Mouse (Mus musculus): Measurements from ENCODE around the gene Vkorc1l1. TPM values are rescaled to one million over a fixed set of nuclear protein-coding genes. Genes with fewer than 3 reads are reported as not detected.

Vkorc1l1 gene
- polyA plus RNA-seq, 1 experiment from 2014 or later, result 39.2 TPM

DNA sequence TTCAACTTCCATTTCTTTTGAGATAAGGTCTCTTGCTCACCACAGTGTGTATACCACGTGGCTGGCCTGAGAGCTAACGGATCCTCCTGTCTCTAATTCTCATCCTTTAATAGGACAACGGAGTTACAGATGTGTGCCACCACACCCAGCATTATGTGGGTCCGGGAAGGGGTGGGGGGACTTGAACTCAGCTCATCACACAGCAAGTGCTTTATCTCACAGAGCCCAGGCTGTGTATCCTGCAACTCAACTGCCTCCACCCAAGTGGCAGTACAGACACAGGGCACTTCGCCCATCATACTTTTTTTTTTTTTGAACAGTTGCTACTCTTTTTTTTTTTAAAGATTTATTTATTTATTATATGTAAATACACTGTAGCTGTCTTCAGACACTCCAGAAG is 50.1 kb downstream of the Vkorc1l1 start:
- Histone ChIP-seq H3K4me3 (no peak overlapping the region), H3K9ac (no peak overlapping the region), H3K27me3 (replicated peaks) (no peaks in the 10 kb centered on the region), H3K27ac (no peak overlapping the region), H3K4me2 (replicated peaks) (no peak overlapping the region), H3K9me3 (no peaks in the 10 kb centered on the region), H3K4me1 (0 out of 2 replicates have a peak, but pooled peaks cover 5% of the 10 kb centered on the region), H3K36me3 (peaks cover 5% of the 10 kb centered on the region; the same call in 1 of the 2 replicates)
- ATAC-seq (ENCODE audit: low FRiP score, low read depth), result no peak
- WGBS, result 97% methylated on average over 5 of the region's 5 CpGs

DNA sequence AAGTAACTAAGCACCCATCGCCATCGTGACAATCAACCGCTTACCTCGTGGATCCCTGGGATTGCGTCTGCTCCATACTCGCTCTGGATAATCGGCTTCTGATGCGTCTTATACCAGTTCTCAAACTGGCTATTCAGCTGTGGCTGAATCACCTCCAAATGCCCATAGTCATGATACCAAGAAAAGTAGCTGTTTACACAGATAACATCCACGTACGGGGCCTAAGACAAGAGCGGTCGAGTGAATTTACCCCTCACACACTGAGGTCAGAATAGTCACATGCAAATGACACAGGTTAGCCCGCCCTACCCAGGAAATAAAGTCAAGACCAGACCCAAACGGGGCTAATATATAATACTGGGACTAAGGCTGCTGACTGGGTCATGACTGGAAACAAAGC is 51.6 kb downstream of the Vkorc1l1 start:
- 94% methylated on average over 14 of the region's 14 CpGs for WGBS
- 0 out of 2 replicates have a peak, but pooled peaks cover 5% of the 10 kb centered on the region for H3K4me1 ChIP-seq
- no peaks in the 10 kb centered on the region for H3K27me3 ChIP-seq (replicated peaks)
- H3K4me2 ChIP-seq (replicated peaks), result no peak overlapping the region
- H3K27ac ChIP-seq, result no peak overlapping the region
- no peaks in the 10 kb centered on the region for H3K9me3 ChIP-seq
- no peak for ATAC-seq (ENCODE audit: low FRiP score, low read depth)
- no peak overlapping the region for H3K9ac ChIP-seq
- H3K4me3 ChIP-seq, result no peak overlapping the region
- no peaks in the 10 kb centered on the region; the same call in 1 of the 2 replicates for H3K36me3 ChIP-seq

DNA sequence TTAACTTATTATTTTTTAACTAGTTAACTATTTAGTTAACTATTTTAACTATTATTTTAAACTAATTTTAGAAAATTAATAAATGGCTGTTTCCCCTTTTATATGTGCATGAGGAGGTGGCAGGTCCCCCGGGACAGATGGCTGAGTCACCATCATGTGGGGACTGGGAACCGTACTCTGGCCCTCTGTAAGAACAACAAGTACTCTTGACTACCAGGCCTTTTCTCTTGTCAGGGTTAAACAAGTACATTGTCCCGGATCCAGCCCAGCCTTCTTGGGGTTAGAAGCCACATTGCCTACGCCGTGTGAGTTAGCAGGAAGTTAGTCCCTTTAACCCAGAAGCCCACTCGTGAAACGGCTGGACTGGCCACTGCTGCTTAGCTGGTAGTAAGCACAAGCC is 53.2 kb downstream of the Vkorc1l1 start:
- Histone ChIP-seq H3K9me3 (no peaks in the 10 kb centered on the region), H3K4me3 (no peak overlapping the region), H3K36me3 (no peaks in the 10 kb centered on the region), H3K27ac (no peak overlapping the region), H3K4me1 (no peaks in the 10 kb centered on the region), H3K27me3 (replicated peaks) (no peaks in the 10 kb centered on the region), H3K4me2 (replicated peaks) (no peak overlapping the region), H3K9ac (no peak overlapping the region)
- 90% methylated on average over 7 of the region's 7 CpGs for WGBS
- ATAC-seq (ENCODE audit: low FRiP score, low read depth), result no peak

DNA sequence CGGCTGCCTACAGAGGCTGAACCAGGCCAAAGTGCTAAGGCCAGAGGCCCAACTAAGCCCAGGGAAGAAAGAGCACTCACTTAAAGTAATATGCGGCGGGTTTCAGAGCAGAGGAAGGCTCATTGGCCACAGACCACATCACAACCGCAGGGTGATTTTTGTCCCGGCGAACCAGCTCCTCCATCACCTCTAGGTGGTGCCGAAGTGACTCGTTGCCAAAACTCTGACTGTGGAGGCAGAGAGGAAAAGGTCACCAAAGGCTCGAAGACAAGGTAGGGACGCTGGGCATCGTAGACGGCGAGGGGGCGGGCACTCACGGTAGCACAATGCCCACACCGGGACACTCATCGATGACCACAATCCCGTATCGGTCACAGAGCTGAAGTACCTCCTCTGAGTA is 55.9 kb downstream of the Vkorc1l1 start:
- no peaks in the 10 kb centered on the region for H3K27me3 ChIP-seq (replicated peaks)
- H3K4me1 ChIP-seq, result peaks cover 4% of the 10 kb centered on the region; the same call in 1 of the 2 replicates
- no peaks in the 10 kb centered on the region for H3K9me3 ChIP-seq
- no peak overlapping the region for H3K27ac ChIP-seq
- no peak overlapping the region for H3K9ac ChIP-seq
- no peak overlapping the region for H3K4me2 ChIP-seq (replicated peaks)
- WGBS, result 72% methylated on average over 19 of the region's 19 CpGs
- H3K4me3 ChIP-seq, result no peak overlapping the region
- ATAC-seq (ENCODE audit: low FRiP score, low read depth), result no peak
- H3K36me3 ChIP-seq, result no peaks in the 10 kb centered on the region

DNA sequence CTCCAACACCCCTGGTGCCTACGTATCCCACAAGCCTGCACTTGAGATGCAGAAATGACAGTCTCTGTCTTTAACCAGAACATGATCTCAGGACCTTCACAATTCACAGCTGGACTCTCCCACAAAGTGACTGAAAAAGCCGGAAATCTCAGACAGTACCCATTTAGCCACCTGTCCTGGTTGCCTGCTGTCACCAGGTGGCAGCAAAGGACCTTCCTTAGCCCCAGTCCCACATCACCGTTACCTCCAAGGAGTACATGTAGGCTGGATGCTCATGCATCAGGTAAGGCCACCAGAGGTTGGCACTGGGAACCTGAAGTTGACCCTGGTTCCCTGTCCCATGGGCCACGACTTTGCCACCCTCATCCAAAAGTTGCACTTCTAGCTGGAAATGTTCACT is 57.3 kb downstream of the Vkorc1l1 start:
- Histone ChIP-seq H3K27me3 (replicated peaks) (no peaks in the 10 kb centered on the region), H3K4me1 (peaks cover 10% of the 10 kb centered on the region; the same call in 1 of the 2 replicates), H3K27ac (no peak overlapping the region), H3K36me3 (no peaks in the 10 kb centered on the region), H3K9ac (no peak overlapping the region), H3K9me3 (no peaks in the 10 kb centered on the region), H3K4me3 (no peak overlapping the region), H3K4me2 (replicated peaks) (no peak overlapping the region)
- no peak for ATAC-seq (ENCODE audit: low FRiP score, low read depth)
- 40% methylated on average over 4 of the region's 4 CpGs for WGBS

DNA sequence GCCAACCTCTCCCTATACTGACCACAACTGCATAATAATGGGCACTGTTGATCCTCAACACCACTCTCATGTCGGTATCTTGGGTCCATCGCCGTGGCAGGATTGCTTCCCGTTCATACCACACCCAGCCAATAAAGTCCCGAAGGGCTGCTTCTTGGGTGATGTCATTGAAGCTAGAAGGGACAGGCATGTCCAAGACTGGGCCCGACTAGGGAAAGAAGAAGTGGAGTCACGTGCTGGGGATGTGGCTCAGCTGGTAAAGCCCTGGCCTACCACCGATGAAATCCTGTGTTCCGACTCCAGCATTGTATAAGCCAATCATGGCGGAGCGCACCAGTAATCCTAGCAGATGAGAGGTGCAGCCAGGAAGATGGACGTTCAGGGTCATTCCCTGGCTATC is 59.0 kb downstream of the Vkorc1l1 start:
- 92% methylated on average over 12 of the region's 12 CpGs for WGBS
- no peak overlapping the region for H3K4me3 ChIP-seq

DNA sequence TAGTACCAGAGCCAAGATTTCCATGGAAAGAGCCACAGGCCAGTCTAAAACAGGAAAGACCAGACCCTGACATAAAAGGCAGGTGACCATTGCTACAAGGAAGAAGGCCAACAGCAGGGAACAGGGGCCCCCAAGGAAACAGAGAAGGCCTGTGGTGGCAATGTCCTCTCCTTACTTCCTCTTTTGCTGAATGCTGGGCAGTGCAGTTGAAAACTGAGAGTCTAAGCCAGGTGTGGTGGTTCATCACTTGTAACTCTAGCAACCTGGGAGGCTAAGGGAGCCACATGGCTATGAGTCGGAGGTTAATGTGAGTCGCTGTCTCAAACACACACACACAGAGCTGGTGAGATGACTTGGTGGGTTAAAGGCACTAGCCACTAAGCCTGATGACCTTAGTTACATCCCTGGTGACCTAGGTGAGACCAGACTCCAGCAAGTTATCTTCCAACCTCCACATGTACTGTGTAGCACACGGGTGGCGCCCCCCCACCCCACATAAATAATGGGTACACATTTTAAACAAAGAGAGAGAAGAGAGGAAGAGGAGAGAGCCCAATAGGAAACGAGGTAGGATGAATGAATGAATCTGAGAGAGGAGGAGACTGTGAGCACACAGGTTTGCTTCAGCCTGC is 59.7 kb downstream of the Vkorc1l1 start:
- Histone ChIP-seq H3K27me3 (replicated peaks) (no peaks in the 10 kb centered on the region), H3K9me3 (0 out of 2 replicates have a peak, but pooled peaks cover 11% of the 10 kb centered on the region), H3K9ac (no peak overlapping the region), H3K4me1 (peaks cover 10% of the 10 kb centered on the region; the same call in 1 of the 2 replicates), H3K4me2 (replicated peaks) (peak overlapping the region; percentile 77), H3K4me3 (no peak overlapping the region), H3K36me3 (no peaks in the 10 kb centered on the region), H3K27ac (no peak overlapping the region)
- ATAC-seq (ENCODE audit: low FRiP score, low read depth), result no peak
- 75% methylated on average over 5 of the region's 5 CpGs for WGBS

More for the DNA sequence above, 59.0 kb downstream of the Vkorc1l1 start:
- Histone ChIP-seq H3K27me3 (replicated peaks) (no peaks in the 10 kb centered on the region), H3K36me3 (no peaks in the 10 kb centered on the region), H3K4me2 (replicated peaks) (no peak overlapping the region), H3K9ac (no peak overlapping the region), H3K9me3 (0 out of 2 replicates have a peak, but pooled peaks cover 11% of the 10 kb centered on the region), H3K27ac (no peak overlapping the region), H3K4me1 (peaks cover 10% of the 10 kb centered on the region; the same call in 1 of the 2 replicates)
- ATAC-seq (ENCODE audit: low FRiP score, low read depth), result no peak

DNA sequence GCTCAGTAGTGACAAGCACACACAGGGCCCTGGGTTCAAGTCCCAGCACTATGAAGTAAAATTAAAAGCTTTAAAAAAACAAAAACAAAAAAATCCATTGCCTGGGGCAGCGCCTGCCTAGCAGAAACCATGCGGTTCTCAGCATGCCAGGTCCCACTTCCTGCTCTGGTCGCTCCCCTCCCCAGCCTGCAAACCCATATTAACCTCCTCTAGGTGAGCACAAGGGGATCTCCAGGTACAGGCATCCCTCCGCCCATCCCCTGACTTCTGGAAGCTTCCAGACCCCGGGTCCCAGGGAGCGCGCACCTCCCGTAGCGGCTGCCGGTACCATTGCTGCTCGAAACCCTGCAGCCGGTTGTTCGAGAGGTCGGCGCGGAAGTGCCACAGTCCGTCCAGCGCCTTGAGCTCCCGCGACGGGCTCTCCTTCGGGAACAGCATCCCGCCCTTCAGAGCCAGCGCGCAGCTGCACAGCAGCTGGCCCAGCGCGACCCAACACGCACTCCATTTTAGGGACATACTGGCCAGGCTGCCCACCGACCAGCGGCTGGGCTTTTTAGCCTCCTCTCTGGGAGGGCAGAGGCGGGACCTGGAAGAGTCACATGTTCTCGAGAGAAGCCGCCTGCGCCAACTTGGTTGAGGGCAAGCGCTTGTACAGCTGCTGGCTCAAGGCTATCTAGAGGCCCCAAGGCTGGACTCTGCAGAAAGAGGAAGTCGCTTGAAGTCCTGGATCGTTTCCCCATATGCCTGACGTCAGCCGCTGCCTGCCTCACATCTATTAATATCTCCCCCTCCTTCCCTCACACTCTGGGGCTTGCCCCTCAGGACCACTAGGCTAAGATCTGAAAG is 60.8 kb downstream of the Vkorc1l1 start, which contains the start of gene Gusb:
Gene Gusb (minus strand): TSS at position 749 of the 846 bp plus-strand sequence.
- WGBS, result 2% methylated on average over 39 of the region's 39 CpGs
- ATAC-seq (ENCODE audit: low FRiP score, low read depth), result peak; percentile 86

DNA sequence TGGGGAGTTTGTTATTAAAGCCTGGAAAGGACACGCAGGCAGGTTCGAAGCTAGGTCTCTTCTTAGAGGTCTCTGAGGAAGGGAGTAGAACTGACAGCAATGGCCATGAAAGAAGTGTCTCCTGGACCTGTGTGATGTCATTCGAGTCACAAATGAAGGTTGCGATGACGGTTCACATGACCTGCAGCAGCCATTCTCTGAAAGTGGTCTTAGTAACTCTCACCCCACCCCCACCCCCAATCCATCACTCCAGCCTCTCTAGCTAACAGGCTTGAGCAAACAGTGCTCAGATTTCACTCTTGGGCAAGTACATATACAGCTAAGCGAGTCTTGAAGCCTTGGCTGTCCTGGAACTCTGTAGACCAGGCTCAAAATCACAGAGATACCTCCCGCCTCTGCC is 61.5 kb downstream of the Vkorc1l1 start:
- H3K4me3 ChIP-seq, result no peak overlapping the region
- H3K4me1 ChIP-seq, result peaks cover 10% of the 10 kb centered on the region; the same call in 1 of the 2 replicates
- H3K4me2 ChIP-seq (replicated peaks), result peak overlapping the region; percentile 77
- H3K27ac ChIP-seq, result no peak overlapping the region
- H3K9me3 ChIP-seq, result 0 out of 2 replicates have a peak, but pooled peaks cover 11% of the 10 kb centered on the region
- H3K27me3 ChIP-seq (replicated peaks), result no peaks in the 10 kb centered on the region
- WGBS, result 58% methylated on average over 7 of the region's 7 CpGs
- H3K36me3 ChIP-seq, result no peaks in the 10 kb centered on the region
- H3K9ac ChIP-seq, result no peak overlapping the region
- no peak; the same call in 1 of the 2 replicates for ATAC-seq (ENCODE audit: low FRiP score, low read depth)

More for the DNA sequence above, 60.8 kb downstream of the Vkorc1l1 start, which contains the start of gene Gusb:
- H3K4me2 ChIP-seq (replicated peaks), result peak within 1 kb of the TSS; percentile 77
- peak within 1 kb of the TSS; percentile 56 for H3K4me3 ChIP-seq
- no peaks in the 10 kb centered on the region for H3K27me3 ChIP-seq (replicated peaks)
- no peaks in the 10 kb centered on the region for H3K36me3 ChIP-seq
- no peak within 1 kb of the TSS for H3K27ac ChIP-seq
- 0 out of 2 replicates have a peak, but pooled peaks cover 11% of the 10 kb centered on the region for H3K9me3 ChIP-seq
- peak within 1 kb of the TSS; percentile 60 for H3K9ac ChIP-seq
- peaks cover 10% of the 10 kb centered on the region; the same call in 1 of the 2 replicates for H3K4me1 ChIP-seq

DNA sequence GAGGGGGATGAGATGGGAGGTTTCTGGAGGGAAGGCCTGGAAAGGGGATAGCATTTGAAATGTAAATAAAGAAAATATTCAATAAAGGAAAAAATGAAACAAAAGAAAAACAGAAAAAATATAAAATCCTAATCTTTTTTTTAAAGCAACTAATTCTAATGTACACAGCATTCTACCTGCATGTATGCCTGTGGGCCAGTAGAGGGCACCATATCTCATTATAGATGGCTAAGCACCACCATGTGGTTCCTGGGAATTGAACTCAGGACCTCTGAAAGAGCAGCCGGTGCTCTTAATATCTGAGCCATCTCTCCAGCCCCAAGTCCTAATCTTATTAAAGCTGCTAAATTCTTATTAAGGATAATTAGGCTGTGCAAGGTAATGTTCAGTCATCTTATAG is 65.6 kb downstream of the Vkorc1l1 start:
- Histone ChIP-seq H3K36me3 (peaks cover 13% of the 10 kb centered on the region), H3K27me3 (replicated peaks) (no peaks in the 10 kb centered on the region), H3K9ac (no peak overlapping the region), H3K4me1 (peaks cover 9% of the 10 kb centered on the region; the same call in 1 of the 2 replicates), H3K4me2 (replicated peaks) (no peak overlapping the region), H3K27ac (no peak overlapping the region), H3K9me3 (peaks cover 28% of the 10 kb centered on the region; the same call in 1 of the 2 replicates), H3K4me3 (no peak overlapping the region)
- ATAC-seq (ENCODE audit: low FRiP score, low read depth), result no peak
- WGBS, result 90% methylated on average over 1 of the region's 1 CpGs

DNA sequence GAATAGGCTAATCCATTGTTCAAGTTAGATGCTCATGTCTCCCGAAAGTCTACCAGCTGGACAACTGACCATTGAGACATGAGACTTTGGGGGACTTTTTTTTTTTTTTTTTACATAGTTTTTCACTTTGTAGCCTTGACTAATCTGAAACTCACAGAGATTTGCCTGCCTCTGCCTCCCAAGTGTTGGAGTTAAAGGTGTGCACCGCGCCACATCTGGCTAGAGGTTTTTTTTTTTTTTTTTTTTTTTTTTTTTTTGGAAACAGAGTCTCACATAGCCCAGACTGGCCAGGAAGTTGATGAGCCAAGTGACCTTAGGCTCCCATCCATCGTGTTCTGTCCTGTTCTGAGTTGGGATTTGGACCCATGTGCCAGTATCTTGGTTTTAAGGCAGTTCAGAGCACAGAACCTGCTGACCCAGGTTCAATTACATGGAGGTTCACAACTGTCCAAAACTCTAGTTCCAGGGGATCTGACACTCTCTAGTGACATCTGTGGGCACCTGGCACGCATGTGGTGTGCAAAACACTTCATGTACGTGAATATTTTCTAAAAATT is 66.3 kb downstream of the Vkorc1l1 start:
- H3K27ac ChIP-seq, result no peak overlapping the region
- no peak overlapping the region for H3K4me3 ChIP-seq
- H3K4me2 ChIP-seq (replicated peaks), result no peak overlapping the region
- no peaks in the 10 kb centered on the region for H3K27me3 ChIP-seq (replicated peaks)
- no peak for ATAC-seq (ENCODE audit: low FRiP score, low read depth)
- H3K4me1 ChIP-seq, result 0 out of 2 replicates have a peak, but pooled peaks cover 2% of the 10 kb centered on the region
- 80% methylated on average over 6 of the region's 6 CpGs for WGBS
- H3K9me3 ChIP-seq, result peaks cover 28% of the 10 kb centered on the region; the same call in 1 of the 2 replicates
- H3K9ac ChIP-seq, result no peak overlapping the region
- peaks cover 13% of the 10 kb centered on the region for H3K36me3 ChIP-seq

DNA sequence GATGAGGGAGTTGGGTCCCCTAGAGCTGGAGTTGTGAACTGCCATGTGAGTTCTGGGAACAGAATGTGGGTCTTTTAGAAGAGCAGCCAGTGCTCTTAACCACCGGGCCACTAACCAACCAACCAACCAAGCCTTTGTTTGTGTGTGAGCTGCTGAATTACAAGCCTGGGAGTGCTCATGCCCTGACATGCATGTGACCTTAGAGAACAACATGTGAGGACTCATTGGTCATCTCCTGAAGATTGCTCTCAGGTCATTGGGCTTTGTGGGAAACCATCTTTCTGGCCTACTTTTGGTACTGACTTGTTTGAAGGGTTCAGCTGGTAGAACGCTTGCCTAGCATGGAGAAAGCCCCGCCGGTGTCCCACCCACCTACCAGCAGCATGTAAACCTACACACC is 68.0 kb downstream of the Vkorc1l1 start:
- WGBS, result 98% methylated on average over 4 of the region's 4 CpGs
- H3K27ac ChIP-seq, result no peak overlapping the region

More for the DNA sequence above, 68.0 kb downstream of the Vkorc1l1 start:
- Histone ChIP-seq H3K9me3 (peaks cover 27% of the 10 kb centered on the region; the same call in 1 of the 2 replicates), H3K9ac (no peak overlapping the region), H3K27me3 (replicated peaks) (no peaks in the 10 kb centered on the region), H3K4me2 (replicated peaks) (no peak overlapping the region), H3K36me3 (peaks cover 17% of the 10 kb centered on the region), H3K4me3 (no peak overlapping the region), H3K4me1 (no peaks in the 10 kb centered on the region)
- no peak for ATAC-seq (ENCODE audit: low FRiP score, low read depth)

Data from neural tube, embryonic 12.5 days (tissue).